Comparison of ENCODE assay signal across 11 mouse cellular contexts in the genomic region with DNA sequence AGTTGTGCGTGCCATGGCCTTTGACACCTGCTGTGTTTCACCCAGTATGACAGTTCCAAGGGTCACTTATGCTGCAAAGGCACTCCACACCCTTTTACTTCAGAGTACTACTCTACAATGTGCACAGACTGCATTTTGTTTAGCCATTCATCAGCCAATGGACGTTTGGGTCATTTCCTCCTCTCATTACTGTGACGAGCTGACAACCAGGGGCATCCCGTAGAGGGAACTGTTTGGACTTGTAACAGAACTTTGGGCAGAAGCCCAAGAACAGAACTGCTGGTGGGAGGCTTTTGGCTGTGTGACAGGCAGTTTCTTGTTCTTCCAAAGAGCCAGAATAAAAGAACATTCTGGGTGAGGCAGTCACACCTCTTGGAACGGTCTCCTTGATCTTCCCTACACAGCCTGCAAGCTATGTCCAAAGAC. TPM values are rescaled to one million over a fixed set of nuclear protein-coding genes. Genes with fewer than 3 reads are reported as not detected.
A peak's percentile ranks its signal among the peaks of the same experiment; 100 is the strongest.
DNase-seq lines count a peak whose midpoint lies in the region; ATAC-seq and TF ChIP-seq lines count a peak whose summit lies in the region.
"Had no signal": no experiment of that assay in that cellular context is flagged by ENCODE, and none has a peak within 500 bp of the region (broad histone marks: within the 10 kb centered on the region; RNA-seq: fewer than 3 reads in every experiment).

No protein-coding gene starts in this region.

- no peak overlapping the region for H3K9ac ChIP-seq in liver, embryonic 16.5 days (ENCODE audit: low read depth, low read length)
- no peak overlapping the region for H3K9ac ChIP-seq in liver, embryonic 11.5 days (ENCODE audit: low read depth, low read length)
- H3K9ac ChIP-seq: embryonic facial prominence, embryonic 12.5 days had no signal

- H3K4me2 ChIP-seq in liver, embryonic 16.5 days (ENCODE audit: low read depth, low read length): no peak overlapping the region
- no peak overlapping the region for H3K4me2 ChIP-seq in liver, embryonic 11.5 days
- H3K4me2 ChIP-seq: embryonic facial prominence, embryonic 12.5 days had no signal

- TF ChIP-seq CTCF in small intestine, adult 2 months (IDR thresholded peaks at IDR 0.05; ENCODE audit: extremely low read depth, insufficient read length, insufficient replicate concordance, low read depth, low read length): no peak

- no peaks in the 10 kb centered on the region for H3K4me1 ChIP-seq in liver, embryonic 16.5 days (ENCODE audit: control insufficient read depth, low read depth, low read length)
- no peaks in the 10 kb centered on the region for H3K4me1 ChIP-seq in liver, embryonic 11.5 days (replicated peaks; ENCODE audit: control insufficient read depth, insufficient read depth, low read length)
- peaks cover 21% of the 10 kb centered on the region for H3K4me1 ChIP-seq in small intestine, adult 2 months (ENCODE audit: control insufficient read depth, insufficient read depth, insufficient read length, low read length)
- H3K4me1 ChIP-seq in heart, embryonic 10.5 days: no peaks in the 10 kb centered on the region
- H3K4me1 ChIP-seq: embryonic facial prominence, embryonic 12.5 days had no signal

- no peak overlapping the region for H3K27ac ChIP-seq in liver, embryonic 16.5 days (ENCODE audit: low read length)
- H3K27ac ChIP-seq in liver, embryonic 11.5 days (ENCODE audit: low read depth, low read length): no peak overlapping the region
- peak overlapping the region; percentile 68 for H3K27ac ChIP-seq in small intestine, adult 2 months (ENCODE audit: insufficient read depth, low read depth, low read length)
- H3K27ac ChIP-seq in heart, embryonic 10.5 days: no peak overlapping the region
- H3K27ac ChIP-seq: embryonic facial prominence, embryonic 12.5 days had no signal

- no peak for TF ChIP-seq POLR2A in small intestine, adult 2 months (IDR thresholded peaks at IDR 0.05; ENCODE audit: low read depth, low read length)

- no peak overlapping the region for H3K4me3 ChIP-seq in liver, embryonic 16.5 days (ENCODE audit: low read depth, low read length)
- no peak overlapping the region for H3K4me3 ChIP-seq in liver, embryonic 11.5 days (ENCODE audit: low read depth, low read length)
- no peak overlapping the region for H3K4me3 ChIP-seq in small intestine, adult 2 months (ENCODE audit: low read depth, low read length)
- no peak overlapping the region for H3K4me3 ChIP-seq in heart, embryonic 10.5 days
- H3K4me3 ChIP-seq: embryonic facial prominence, embryonic 12.5 days had no signal

- no peak for DNase-seq in frontal cortex, postnatal 25 days (ENCODE audit: low spot score in 2 of 2)
- DNase-seq in liver, embryonic 11.5 days (ENCODE audit: low spot score): no peak
- peak; percentile 52 to 78 for DNase-seq in layer of hippocampus, adult 18-20 months (ENCODE audit: low spot score in 2 of 2)
- no peak for DNase-seq in B cell, adult 2 months
- no peak for DNase-seq in heart, embryonic 10.5 days (ENCODE audit: low spot score)

- ATAC-seq in frontal cortex, adult (ENCODE audit: low TSS enrichment): peak; percentile 41; the same call in 1 of the 2 replicates
- ATAC-seq in liver, embryonic 16.5 days (ENCODE audit: low read depth): peak; percentile 35; the same call in 1 of the 2 replicates
- ATAC-seq in liver, embryonic 11.5 days (replicated peaks; ENCODE audit: low FRiP score): no peak

- WGBS in liver, embryonic 16.5 days (ENCODE audit: insufficient replicate concordance): 57% methylated on average over 5 of the region's 5 CpGs
- WGBS in liver, embryonic 11.5 days: 74% methylated on average over 5 of the region's 5 CpGs
- 25% methylated on average over 5 of the region's 5 CpGs for WGBS in small intestine, adult 2 months
- WGBS in heart, embryonic 10.5 days: 79% methylated on average over 5 of the region's 5 CpGs

- H3K9me3 ChIP-seq in liver, embryonic 16.5 days (replicated peaks; ENCODE audit: control insufficient read depth, low read length): no peaks in the 10 kb centered on the region
- no peaks in the 10 kb centered on the region for H3K9me3 ChIP-seq in liver, embryonic 11.5 days (ENCODE audit: control insufficient read depth, low read length)
- H3K9me3 ChIP-seq in heart, embryonic 10.5 days: no peaks in the 10 kb centered on the region
- H3K9me3 ChIP-seq: embryonic facial prominence, embryonic 12.5 days had no signal

- no peaks in the 10 kb centered on the region for H3K27me3 ChIP-seq in liver, embryonic 16.5 days (ENCODE audit: control insufficient read depth, insufficient read depth, low read depth, low read length)
- H3K27me3 ChIP-seq in liver, embryonic 11.5 days (replicated peaks; ENCODE audit: control insufficient read depth, insufficient read depth, low read length): no peaks in the 10 kb centered on the region
- H3K27me3 ChIP-seq in small intestine, adult 2 months (ENCODE audit: control insufficient read depth, insufficient read depth, low read length): no peaks in the 10 kb centered on the region
- no peaks in the 10 kb centered on the region for H3K27me3 ChIP-seq in heart, embryonic 10.5 days (ENCODE audit: insufficient read depth, poor library complexity, severe bottlenecking)
- H3K27me3 ChIP-seq: embryonic facial prominence, embryonic 12.5 days had no signal

- peaks cover 6% of the 10 kb centered on the region for H3K36me3 ChIP-seq in liver, embryonic 16.5 days (ENCODE audit: control insufficient read depth, insufficient read depth)
- H3K36me3 ChIP-seq in liver, embryonic 11.5 days (ENCODE audit: control insufficient read depth, insufficient read depth, low read length): peaks cover 21% of the 10 kb centered on the region
- H3K36me3 ChIP-seq in small intestine, adult 2 months (ENCODE audit: control insufficient read depth, insufficient read depth, low read length): peaks cover 76% of the 10 kb centered on the region
- H3K36me3 ChIP-seq in heart, embryonic 10.5 days: peaks cover 91% of the 10 kb centered on the region

RNA-seq across cellular contexts. Expression of gene Nadsyn1, which starts 17.4 kb away (rescaled TPM):
- 9.1 TPM in 2 replicates for polyA plus RNA-seq in liver, embryonic 16.5 days (2015; fragmentation: Nextera tagmentation; extraction: Ambion mirVana)
- 8.6 and 12.7 TPM in 2 replicates for polyA plus RNA-seq in liver, embryonic 11.5 days (2014; fragmentation: Nextera tagmentation; extraction: Ambion mirVana)
- total RNA-seq in layer of hippocampus, adult 18-20 months (2021): 1 to 10 TPM; 6.4 to 6.8 TPM
- polyA plus RNA-seq in small intestine, adult 2 months (2012; rRNA removed): 29.7 and 55.4 TPM in 2 replicates
- 8.2 and 9.0 TPM in 2 replicates for polyA plus RNA-seq in heart, embryonic 10.5 days (2016; fragmentation: Nextera tagmentation; extraction: Ambion mirVana)

RNA-seq across cellular contexts. Expression of gene Dhcr7, which starts 17.7 kb away (rescaled TPM):
- 59.4 and 76.8 TPM in 2 replicates for polyA plus RNA-seq in liver, embryonic 16.5 days (2015; fragmentation: Nextera tagmentation; extraction: Ambion mirVana)
- 66.9 and 75.9 TPM in 2 replicates for polyA plus RNA-seq in liver, embryonic 11.5 days (2014; fragmentation: Nextera tagmentation; extraction: Ambion mirVana)
- 10 to 100 TPM; 34.3 to 36.9 TPM for total RNA-seq in layer of hippocampus, adult 18-20 months (2021)
- 56.9 and 114 TPM in 2 replicates for polyA plus RNA-seq in small intestine, adult 2 months (2012; rRNA removed)
- polyA plus RNA-seq in heart, embryonic 10.5 days (2016; fragmentation: Nextera tagmentation; extraction: Ambion mirVana): 44.3 and 47.7 TPM in 2 replicates

RNA-seq across cellular contexts. Expression of gene Mrgpre, which starts 20.9 kb away (rescaled TPM):
- 0.41 and 0.51 TPM in 2 replicates for polyA plus RNA-seq in liver, embryonic 16.5 days (2015; fragmentation: Nextera tagmentation; extraction: Ambion mirVana)
- polyA plus RNA-seq in liver, embryonic 11.5 days (2014; fragmentation: Nextera tagmentation; extraction: Ambion mirVana): 0.59 and 0.86 TPM in 2 replicates
- 1 to 10 TPM; 5.4 to 6.9 TPM for total RNA-seq in layer of hippocampus, adult 18-20 months (2021)
- polyA plus RNA-seq in small intestine, adult 2 months (2012; rRNA removed): 1.6 and 3.6 TPM in 2 replicates
- polyA plus RNA-seq in heart, embryonic 10.5 days (2016; fragmentation: Nextera tagmentation; extraction: Ambion mirVana): 1.9 and 2.2 TPM in 2 replicates

RNA-seq across cellular contexts. Expression of gene Mrgprg, which starts 38.4 kb away (rescaled TPM):
- not detected in 2 replicates for polyA plus RNA-seq in liver, embryonic 16.5 days (2015; fragmentation: Nextera tagmentation; extraction: Ambion mirVana)
- not detected in 2 replicates for polyA plus RNA-seq in liver, embryonic 11.5 days (2014; fragmentation: Nextera tagmentation; extraction: Ambion mirVana)
- total RNA-seq in layer of hippocampus, adult 18-20 months (2021): not detected
- polyA plus RNA-seq in small intestine, adult 2 months (2012; rRNA removed): 0.27 TPM in 1 of 2 replicates, not detected in the other
- polyA plus RNA-seq in heart, embryonic 10.5 days (2016; fragmentation: Nextera tagmentation; extraction: Ambion mirVana): 0.15 TPM in 1 of 2 replicates, not detected in the other
- total RNA-seq: megakaryocyte-erythroid progenitor cell, adult 5-6 weeks had no signal
- polyA plus RNA-seq: embryonic facial prominence, embryonic 12.5 days; heart, embryonic 14.5 days had no signal

RNA-seq across cellular contexts. Expression of gene Osbpl5, which starts 48.4 kb away (rescaled TPM):
- polyA plus RNA-seq in liver, embryonic 16.5 days (2015; fragmentation: Nextera tagmentation; extraction: Ambion mirVana): 1.9 and 2.2 TPM in 2 replicates
- 8.3 and 8.9 TPM in 2 replicates for polyA plus RNA-seq in liver, embryonic 11.5 days (2014; fragmentation: Nextera tagmentation; extraction: Ambion mirVana)
- total RNA-seq in layer of hippocampus, adult 18-20 months (2021): 10 to 100 TPM; 19.3 to 22.1 TPM
- 15.9 and 23.1 TPM in 2 replicates for polyA plus RNA-seq in small intestine, adult 2 months (2012; rRNA removed)
- polyA plus RNA-seq in heart, embryonic 10.5 days (2016; fragmentation: Nextera tagmentation; extraction: Ambion mirVana): 19.0 and 29.2 TPM in 2 replicates

Comparison
In these comparisons a context has a peak if more than half of its experiments do, and no peak if none do; other contexts are left out.
1. DNase-seq: peak in layer of hippocampus, adult 18-20 months (2 of 2); none in frontal cortex, postnatal 25 days (0 of 2), liver, embryonic 11.5 days (single experiment), B cell, adult 2 months (0 of 2) and heart, embryonic 10.5 days (single experiment).